In genomic region chr12:112706704-112707572, GRCm38 (mm10) we compare ENCODE assay signal across 8 mouse cellular contexts. TPM values are rescaled to one million over a fixed set of nuclear protein-coding genes. Genes with fewer than 3 reads are reported as not detected.
DNase-seq lines count a peak whose midpoint lies in the region; ATAC-seq lines count a peak whose summit lies in the region.

No protein-coding gene starts in this region.

- H3K9ac ChIP-seq in embryonic facial prominence, embryonic 13.5 days, result peak overlapping the region; percentile 46
- H3K9ac ChIP-seq in kidney, embryonic 14.5 days (ENCODE audit: low read depth, low read length), result no peak overlapping the region
- H3K9ac ChIP-seq in limb, embryonic 15.5 days, result no peak overlapping the region

- ATAC-seq in embryonic facial prominence, embryonic 13.5 days (ENCODE audit: insufficient number of reproducible peaks, insufficient read depth, low FRiP score, low TSS enrichment, low read depth), result peak; percentile 82
- peak; percentile 85 for ATAC-seq in kidney, embryonic 14.5 days (ENCODE audit: low FRiP score, low TSS enrichment)
- ATAC-seq in limb, embryonic 15.5 days (ENCODE audit: insufficient number of reproducible peaks, low FRiP score, low TSS enrichment, low read depth), result peak; percentile 84

- peak; percentile 80 for DNase-seq in 3134 (ENCODE audit: extremely low read depth, insufficient read length, low spot score)
- DNase-seq in adrenal gland, postnatal 36 days, result peak; percentile 92 to 93
- peak; percentile 81 to 88 for DNase-seq in heart, adult 9 months (ENCODE audit: low spot score in 2 of 2)
- DNase-seq in monocyte, adult 2 months (ENCODE audit: low read depth in 1 of 2, low spot score in 2 of 2), result peak; percentile 52 to 77
- DNase-seq in spleen, postnatal 36 days (ENCODE audit: low spot score in 2 of 2), result peak; percentile 78 to 79

- H3K4me2 ChIP-seq in embryonic facial prominence, embryonic 13.5 days, result peak overlapping the region; percentile 55
- peak overlapping the region; percentile 21 for H3K4me2 ChIP-seq in kidney, embryonic 14.5 days (replicated peaks; ENCODE audit: low read depth, low read length)
- H3K4me2 ChIP-seq in limb, embryonic 15.5 days, result peak overlapping the region; percentile 37

- H3K9me3 ChIP-seq in embryonic facial prominence, embryonic 13.5 days, result no peaks in the 10 kb centered on the region
- no peaks in the 10 kb centered on the region for H3K9me3 ChIP-seq in kidney, embryonic 14.5 days (ENCODE audit: control insufficient read depth, low read length)
- no peaks in the 10 kb centered on the region for H3K9me3 ChIP-seq in limb, embryonic 15.5 days

- no peak overlapping the region for H3K27ac ChIP-seq in embryonic facial prominence, embryonic 13.5 days
- H3K27ac ChIP-seq in kidney, embryonic 14.5 days (ENCODE audit: low read depth, low read length), result no peak overlapping the region
- no peak overlapping the region for H3K27ac ChIP-seq in limb, embryonic 15.5 days

- no peaks in the 10 kb centered on the region for H3K36me3 ChIP-seq in embryonic facial prominence, embryonic 13.5 days
- H3K36me3 ChIP-seq in kidney, embryonic 14.5 days (ENCODE audit: control insufficient read depth, insufficient read depth, low read length), result no peaks in the 10 kb centered on the region
- no peaks in the 10 kb centered on the region for H3K36me3 ChIP-seq in limb, embryonic 15.5 days

- H3K27me3 ChIP-seq in embryonic facial prominence, embryonic 13.5 days, result peaks cover 28% of the 10 kb centered on the region
- peaks cover 5% of the 10 kb centered on the region for H3K27me3 ChIP-seq in kidney, embryonic 14.5 days (ENCODE audit: control insufficient read depth, insufficient read depth, low read length)
- H3K27me3 ChIP-seq in limb, embryonic 15.5 days, result peaks cover 19% of the 10 kb centered on the region; the same call in 1 of the 2 replicates

- 11% methylated on average over 32 of the region's 32 CpGs for WGBS in embryonic facial prominence, embryonic 13.5 days
- WGBS in kidney, embryonic 14.5 days, result 15% methylated on average over 32 of the region's 32 CpGs
- WGBS in limb, embryonic 15.5 days, result 12% methylated on average over 32 of the region's 32 CpGs

- peaks cover 9% of the 10 kb centered on the region; the same call in 1 of the 2 replicates for H3K4me1 ChIP-seq in embryonic facial prominence, embryonic 13.5 days
- H3K4me1 ChIP-seq in kidney, embryonic 14.5 days (ENCODE audit: control insufficient read depth, insufficient read depth, low read length), result 0 out of 2 replicates have a peak, but pooled peaks cover 3% of the 10 kb centered on the region
- peaks cover 5% of the 10 kb centered on the region; the same call in 1 of the 2 replicates for H3K4me1 ChIP-seq in limb, embryonic 15.5 days

- peak overlapping the region; percentile 26 for H3K4me3 ChIP-seq in embryonic facial prominence, embryonic 13.5 days
- H3K4me3 ChIP-seq in kidney, embryonic 14.5 days (ENCODE audit: low read length), result 0 out of 2 replicates have a peak overlapping the region, but pooled peaks have one; percentile 11
- peak overlapping the region; percentile 23 for H3K4me3 ChIP-seq in limb, embryonic 15.5 days

RNA-seq across cellular contexts. Expression of gene Cep170b, which starts 13.3 kb away (rescaled TPM):
- total RNA-seq in adrenal gland, postnatal 36 days (2021), result 10 to 100 TPM; 41.5 to 48.8 TPM
- 13.8 and 16.7 TPM in 2 replicates for polyA plus RNA-seq in embryonic facial prominence, embryonic 13.5 days (2015; fragmentation: Nextera tagmentation; extraction: Ambion mirVana)
- polyA plus RNA-seq in kidney, embryonic 14.5 days (2014; fragmentation: Nextera tagmentation; extraction: Ambion mirVana), result 11.5 and 15.1 TPM in 2 replicates
- polyA plus RNA-seq in limb, embryonic 15.5 days (2015; fragmentation: Nextera tagmentation; extraction: Ambion mirVana), result 24.0 and 26.7 TPM in 2 replicates

RNA-seq across cellular contexts. Expression of gene Zbtb42, which starts 28.3 kb away (rescaled TPM):
- 1 to 10 TPM; 5.0 to 9.0 TPM for total RNA-seq in adrenal gland, postnatal 36 days (2021)
- 2.3 and 3.1 TPM in 2 replicates for polyA plus RNA-seq in embryonic facial prominence, embryonic 13.5 days (2015; fragmentation: Nextera tagmentation; extraction: Ambion mirVana)
- 3.8 and 5.7 TPM in 2 replicates for polyA plus RNA-seq in kidney, embryonic 14.5 days (2014; fragmentation: Nextera tagmentation; extraction: Ambion mirVana)
- polyA plus RNA-seq in limb, embryonic 15.5 days (2015; fragmentation: Nextera tagmentation; extraction: Ambion mirVana), result 3.4 and 3.7 TPM in 2 replicates

RNA-seq across cellular contexts. Expression of gene Akt1, which starts 32.3 kb away (rescaled TPM):
- 100 to 1,000 TPM; 256 to 378 TPM for total RNA-seq in adrenal gland, postnatal 36 days (2021)
- 49.7 and 60.0 TPM in 2 replicates for polyA plus RNA-seq in embryonic facial prominence, embryonic 13.5 days (2015; fragmentation: Nextera tagmentation; extraction: Ambion mirVana)
- 50.8 and 58.5 TPM in 2 replicates for polyA plus RNA-seq in kidney, embryonic 14.5 days (2014; fragmentation: Nextera tagmentation; extraction: Ambion mirVana)
- polyA plus RNA-seq in limb, embryonic 15.5 days (2015; fragmentation: Nextera tagmentation; extraction: Ambion mirVana), result 75.1 and 86.0 TPM in 2 replicates

RNA-seq across cellular contexts. Expression of gene Pld4, which starts 53.5 kb away (rescaled TPM):
- total RNA-seq in adrenal gland, postnatal 36 days (2021), result 10 to 100 TPM in 1 of 2 experiments, 1 to 10 TPM in 1; 7.5 to 11.9 TPM
- polyA plus RNA-seq in embryonic facial prominence, embryonic 13.5 days (2015; fragmentation: Nextera tagmentation; extraction: Ambion mirVana), result 6.1 and 7.3 TPM in 2 replicates
- polyA plus RNA-seq in kidney, embryonic 14.5 days (2014; fragmentation: Nextera tagmentation; extraction: Ambion mirVana), result 4.8 and 7.8 TPM in 2 replicates
- polyA plus RNA-seq in limb, embryonic 15.5 days (2015; fragmentation: Nextera tagmentation; extraction: Ambion mirVana), result 13.1 and 14.5 TPM in 2 replicates
